Mouse (Mus musculus): ENCODE results near the gene Lrrc25.
A peak's percentile ranks its signal among the peaks of the same experiment; 100 is the strongest.

The Lrrc25 gene

GRCm38 (mm10) chr8:70616645-70617044 is 690 bp downstream of the Lrrc25 start:
- no peak for DNase-seq (ENCODE audit: low spot score)

DNA sequence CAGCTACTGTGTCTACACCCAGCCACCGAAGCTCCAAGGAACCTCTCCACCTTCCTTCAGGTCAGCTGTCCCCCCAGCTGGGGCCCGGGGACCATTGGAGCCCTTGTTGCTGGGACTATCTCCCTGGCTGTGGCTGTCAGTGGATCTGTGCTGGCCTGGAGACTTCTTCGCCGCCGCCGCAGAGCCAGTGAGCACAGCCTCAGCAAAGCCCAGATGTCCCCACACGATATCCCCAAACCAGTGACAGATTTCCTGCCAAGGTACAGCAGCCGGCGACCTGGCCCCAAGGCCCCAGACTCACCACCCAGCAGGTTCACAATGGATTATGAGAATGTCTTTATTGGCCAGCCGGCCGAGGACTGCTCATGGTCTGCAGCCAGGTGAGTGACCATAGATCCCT is 2.0 kb downstream of the Lrrc25 start:
- DNase-seq (ENCODE audit: low spot score) = no peak

- peak; percentile 45 for DNase-seq (ENCODE audit: low spot score)
These were observed 3.0 kb downstream of the Lrrc25 start for GRCm38 (mm10) chr8:70618888-70619334.

DNA sequence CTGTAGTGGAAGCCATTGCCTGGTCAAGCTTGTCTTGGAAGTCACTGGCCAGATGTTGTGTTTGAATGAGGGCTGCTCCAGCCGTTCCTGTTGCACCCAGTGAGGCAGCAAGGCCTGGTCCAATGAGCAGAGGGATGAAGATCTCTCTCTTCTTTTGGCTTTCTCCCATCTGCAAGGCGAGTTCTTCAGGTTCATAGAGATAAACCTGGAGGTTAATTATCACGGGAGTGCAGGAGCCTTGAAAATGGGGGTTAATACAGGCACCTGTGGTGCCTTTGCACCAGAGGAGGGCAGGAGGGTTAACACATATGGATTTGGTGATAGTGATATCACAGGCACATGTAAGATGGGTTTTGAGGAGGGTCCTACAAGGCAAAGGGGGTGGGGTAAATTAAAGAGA is 6.3 kb downstream of the Lrrc25 start:
- no peak for DNase-seq (ENCODE audit: low spot score)

GRCm38 (mm10) chr8:70625104-70625503 is 9.1 kb downstream of the Lrrc25 start:
- peak; percentile 56 for DNase-seq (ENCODE audit: low spot score)

DNA sequence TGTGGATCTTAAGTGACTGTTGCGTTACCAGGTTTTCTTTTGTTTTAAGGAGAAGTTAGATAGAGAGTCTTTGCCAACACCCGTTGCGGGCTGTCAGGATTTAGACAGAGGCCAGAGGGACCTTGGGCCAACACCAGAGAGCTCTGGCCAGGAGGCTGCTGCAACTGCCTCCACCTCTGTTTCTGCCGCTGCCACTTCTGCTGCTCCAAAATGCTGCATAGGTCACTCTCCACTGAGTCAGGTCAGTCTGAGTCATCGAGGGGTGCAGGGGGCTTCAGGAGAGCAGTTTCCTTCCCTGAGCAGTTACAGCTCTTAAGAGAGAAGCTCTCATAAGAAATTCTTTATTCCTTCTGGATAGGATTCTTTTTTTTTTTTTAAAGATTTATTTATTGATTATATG is 11.1 kb downstream of the Lrrc25 start:
- DNase-seq (ENCODE audit: low spot score) = no peak

DNA sequence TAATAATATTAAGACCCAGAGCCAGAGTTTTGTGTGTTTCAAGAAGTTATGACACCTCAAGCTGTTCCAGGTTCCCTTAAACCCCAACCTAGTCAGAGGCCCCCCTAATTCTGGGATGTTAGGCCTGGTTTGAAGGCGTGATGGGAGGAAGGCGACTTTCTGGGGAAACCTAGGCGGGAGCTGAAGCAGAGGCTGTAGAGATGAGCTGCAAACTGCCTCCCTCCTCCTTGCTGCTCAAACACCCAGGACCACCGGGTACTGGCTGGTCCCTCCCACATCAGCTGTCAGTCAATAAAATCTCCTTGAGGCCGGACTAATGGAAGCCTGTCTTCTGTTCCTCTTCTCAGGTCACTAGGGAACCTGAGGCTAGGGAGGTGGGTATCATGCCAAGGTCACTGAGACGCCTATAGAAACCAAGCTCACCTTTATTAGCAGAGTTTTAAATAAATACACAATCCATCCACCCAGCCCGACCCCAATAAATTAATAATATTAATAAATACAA is 13.1 kb downstream of the Lrrc25 start:
- no peak for DNase-seq (ENCODE audit: low spot score)

GRCm38 (mm10) chr8:70629574-70630531 is 13.9 kb downstream of the Lrrc25 start:
- peak; percentile 93 for DNase-seq (ENCODE audit: low spot score)

- DNase-seq (ENCODE audit: low spot score) = no peak
These were observed 14.8 kb downstream of the Lrrc25 start for GRCm38 (mm10) chr8:70630532-70631381.

DNA sequence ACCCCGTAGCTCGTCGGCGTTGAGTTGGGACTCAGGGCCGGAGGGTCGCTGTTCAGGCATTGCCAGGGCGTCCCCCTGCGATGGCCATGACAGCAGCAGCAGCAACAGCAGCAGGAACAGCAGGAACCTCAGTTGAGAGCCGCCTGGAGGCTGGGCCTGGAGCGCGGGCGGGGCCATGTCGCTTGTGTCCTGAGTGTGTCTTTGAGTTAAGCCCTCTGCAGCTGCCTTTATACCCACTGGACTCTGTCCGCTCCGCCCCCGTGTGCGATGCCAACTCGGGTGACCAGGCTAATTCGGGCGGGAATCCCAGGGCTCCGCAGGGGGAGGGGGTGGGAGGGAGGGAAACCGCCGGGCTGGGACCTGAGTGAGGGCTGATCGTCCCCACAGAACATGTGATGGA is 15.5 kb downstream of the Lrrc25 start:
- no peak for DNase-seq (ENCODE audit: low spot score)

- no peak for DNase-seq (ENCODE audit: low spot score)
These were observed 16.5 kb downstream of the Lrrc25 start, which contains the start of gene Gdf15 for GRCm38 (mm10) chr8:70632346-70632892. Gene Gdf15, minus strand, starts transcription at chr8:70632456.

- DNase-seq (ENCODE audit: low spot score) = no peak
These were observed 18.1 kb downstream of the Lrrc25 start for GRCm38 (mm10) chr8:70634066-70634465.

- DNase-seq (ENCODE audit: low spot score) = no peak
These were observed 19.6 kb downstream of the Lrrc25 start for GRCm38 (mm10) chr8:70635527-70635926.

DNA sequence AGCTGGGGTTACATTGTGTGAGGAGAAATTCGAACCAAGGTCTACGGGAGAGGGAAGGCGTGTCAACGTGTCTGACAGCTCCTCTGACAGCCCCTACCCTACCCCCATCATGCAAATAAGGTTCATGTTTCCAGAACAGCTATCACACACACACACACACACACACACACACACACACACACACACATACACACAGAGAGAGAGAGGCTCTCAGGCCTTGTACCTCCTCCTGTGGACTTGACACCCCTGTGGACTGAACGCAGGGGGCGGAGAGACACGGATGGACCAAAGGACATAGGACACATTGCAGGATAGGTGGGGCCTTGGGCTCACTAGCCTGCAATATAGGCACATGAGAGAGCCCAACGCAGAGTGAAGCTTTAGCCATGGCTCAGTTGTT is 20.9 kb downstream of the Lrrc25 start:
- DNase-seq (ENCODE audit: low spot score) = no peak

DNA sequence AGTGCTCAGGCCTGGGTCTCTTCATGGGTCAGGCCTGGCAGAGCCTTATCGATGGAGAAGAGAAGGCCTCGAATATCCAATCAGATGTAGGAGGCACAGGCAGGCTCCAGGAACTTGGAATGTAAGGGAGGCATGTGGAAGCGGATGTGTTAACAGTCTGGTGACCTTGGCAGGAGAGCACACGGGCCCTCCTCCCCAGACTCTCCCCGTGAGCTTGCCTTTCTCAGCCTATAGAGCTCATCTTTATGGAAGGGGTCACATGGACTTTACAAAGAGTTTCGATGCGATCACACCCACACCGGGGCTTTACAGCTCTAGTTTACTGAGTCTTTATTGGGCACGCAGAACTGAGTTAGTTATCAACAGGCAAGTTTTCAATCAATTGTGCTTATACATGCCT is 22.8 kb downstream of the Lrrc25 start:
- no peak for DNase-seq (ENCODE audit: low spot score)

- no peak for DNase-seq (ENCODE audit: low spot score)
These were observed 27.1 kb downstream of the Lrrc25 start for GRCm38 (mm10) chr8:70643019-70643418.

DNA sequence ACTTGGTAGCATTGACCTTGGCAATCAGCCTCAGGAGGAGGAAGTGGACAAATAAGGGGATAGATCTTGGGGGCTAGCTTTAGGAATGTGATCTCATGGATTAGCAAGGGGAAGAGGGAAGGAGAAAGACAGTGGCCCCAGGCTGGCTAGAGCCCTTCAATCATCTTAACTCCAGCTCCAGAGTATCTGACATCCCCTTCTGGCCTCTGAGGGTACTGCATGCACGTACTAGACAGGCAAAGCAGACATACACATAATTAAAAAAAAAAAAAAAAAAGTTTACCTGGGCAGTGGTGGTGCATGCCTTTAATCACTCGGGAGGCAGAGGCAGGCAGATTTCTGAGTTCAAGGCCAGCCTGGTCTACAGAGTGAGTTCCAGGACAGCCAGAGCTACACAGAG is 28.1 kb downstream of the Lrrc25 start:
- peak; percentile 28 for DNase-seq (ENCODE audit: low spot score)

GRCm38 (mm10) chr8:70645501-70646224 is 29.7 kb downstream of the Lrrc25 start:
- DNase-seq (ENCODE audit: low spot score) = no peak

DNA sequence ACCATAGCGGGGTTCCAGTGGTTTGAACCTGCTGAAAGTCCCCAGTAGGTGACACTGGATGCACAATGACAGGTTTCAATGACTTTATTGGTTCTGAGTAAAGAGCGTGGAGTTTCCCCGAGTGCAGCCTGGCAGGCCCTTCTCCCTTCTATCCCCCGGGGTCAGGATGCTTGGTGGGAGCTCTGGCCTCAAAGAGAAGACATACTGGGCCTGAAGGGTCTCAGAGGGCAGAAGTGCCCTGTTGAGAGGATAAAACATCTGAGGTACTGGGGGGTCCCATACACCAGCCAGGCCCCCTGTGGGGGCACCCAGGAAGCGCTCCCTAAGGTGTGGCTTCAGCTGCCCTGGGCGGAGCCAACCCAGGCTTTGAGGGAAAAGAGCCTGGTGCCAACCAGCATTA is 30.4 kb downstream of the Lrrc25 start:
- DNase-seq (ENCODE audit: low spot score) = no peak

- no peak for DNase-seq (ENCODE audit: low spot score)
These were observed 30.8 kb downstream of the Lrrc25 start for GRCm38 (mm10) chr8:70646775-70647174.

GRCm38 (mm10) chr8:70647343-70648163 is 31.6 kb downstream of the Lrrc25 start:
- no peak for DNase-seq (ENCODE audit: low spot score)

Measured in T-cell, adult 2 months (primary cell).